In genomic region chr1:132353389-132353788, GRCm38 (mm10) we compare ENCODE assay signal across 22 mouse cellular contexts. TPM values are rescaled to one million over a fixed set of nuclear protein-coding genes. Genes with fewer than 3 reads are reported as not detected.
DNase-seq lines count a peak whose midpoint lies in the region; ATAC-seq and TF ChIP-seq lines count a peak whose summit lies in the region.
"Had no signal": no experiment of that assay in that cellular context is flagged by ENCODE, and none has a peak within 500 bp of the region (broad histone marks: within the 10 kb centered on the region; RNA-seq: fewer than 3 reads in every experiment).

No protein-coding gene starts in this region.

- H3K4me2 ChIP-seq in stomach, embryonic 16.5 days (ENCODE audit: low read depth, low read length): no peak overlapping the region
- H3K4me2 ChIP-seq: forebrain, embryonic 12.5 days; limb, embryonic 15.5 days; neural tube, embryonic 15.5 days had no signal

- no peaks in the 10 kb centered on the region for H3K9me3 ChIP-seq in stomach, embryonic 16.5 days (replicated peaks; ENCODE audit: control insufficient read depth, low read length)
- H3K9me3 ChIP-seq: limb, embryonic 15.5 days; neural tube, embryonic 15.5 days had no signal

- CTCF ChIA-PET in Patski (lab: Charles Lee): interaction anchor here (1.7 to 6.9 kb wide), 5 partner anchors 16 to 40 kb away, joined by 5 to 112 read pairs (median 32); partner anchors contain the start of gene Nuak2

- ATAC-seq in Patski: peak; percentile 31
- ATAC-seq in stomach, embryonic 16.5 days (ENCODE audit: insufficient read depth, low FRiP score): peak; percentile 45; the same call in 1 of the 2 replicates

- H3K4me3 ChIP-seq in stomach, embryonic 16.5 days (replicated peaks; ENCODE audit: low read length): no peak overlapping the region
- H3K4me3 ChIP-seq: forebrain, embryonic 12.5 days; limb, embryonic 15.5 days; neural tube, embryonic 15.5 days had no signal

- H3K36me3 ChIP-seq in stomach, embryonic 16.5 days (ENCODE audit: control insufficient read depth, insufficient read depth, low read length): no peaks in the 10 kb centered on the region

- no peak overlapping the region for H3K9ac ChIP-seq in stomach, embryonic 16.5 days (ENCODE audit: low read length)
- H3K9ac ChIP-seq: forebrain, embryonic 12.5 days; limb, embryonic 15.5 days; neural tube, embryonic 15.5 days had no signal

- H3K27me3 ChIP-seq in Patski: no peaks in the 10 kb centered on the region
- H3K27me3 ChIP-seq in stomach, embryonic 16.5 days (ENCODE audit: control insufficient read depth, insufficient read depth, low read length): no peaks in the 10 kb centered on the region
- H3K27me3 ChIP-seq: forebrain, embryonic 12.5 days; limb, embryonic 15.5 days; neural tube, embryonic 15.5 days had no signal

- in situ Hi-C loops in Patski (cut with MboI; ENCODE audit: low pct_unique_long_range_greater_than_20kb): loop anchor here (5.0 kb wide), 1 partner anchor 41 kb away; no protein-coding TSS in a partner anchor

- no peaks in the 10 kb centered on the region for H3K4me1 ChIP-seq in stomach, embryonic 16.5 days (ENCODE audit: control insufficient read depth, insufficient read depth, low read length)

- POLR2A ChIA-PET in Patski (lab: Charles Lee): interaction anchor here (1.8 to 6.6 kb wide), 5 partner anchors 19 to 61 kb away, joined by 5 to 83 read pairs (median 46); partner anchors contain the start of gene Nuak2

- intact Hi-C loops in heart, postnatal 25 days (cut with DNase I): loop anchor here (10.0 kb wide), 1 partner anchor 119 kb away; no protein-coding TSS in a partner anchor

- no peak for TF ChIP-seq CTCF in Patski (IDR thresholded peaks at IDR 0.05)

- 49% methylated on average over 5 of the region's 5 CpGs for WGBS in stomach, embryonic 16.5 days

- DNase-seq in kidney, adult 18-20 months: peak; percentile 25
- DNase-seq in kidney, postnatal 25 days: no peak
- peak; percentile 62 for DNase-seq in urinary bladder, postnatal 14 days (ENCODE audit: low spot score)
- DNase-seq in urinary bladder, postnatal 25 days (ENCODE audit: low spot score): no peak
- no peak for DNase-seq in Patski (ENCODE audit: low read depth, low spot score)
- DNase-seq in layer of hippocampus, adult 8-10 months (ENCODE audit: low spot score in 2 of 2): no peak
- no peak for DNase-seq in heart, postnatal 25 days (ENCODE audit: low spot score)
- DNase-seq: cerebellum, adult 2 months; gastrocnemius, postnatal 10 days; heart, adult 11 months; layer of hippocampus, postnatal 36 days; midbrain, embryonic 14.5 days; right cerebral cortex, postnatal 25 days; thymus, adult 2 months had no signal

- peak overlapping the region; percentile 7; the same call in 1 of the 2 replicates for H3K27ac ChIP-seq in stomach, embryonic 16.5 days (ENCODE audit: low read length)
- H3K27ac ChIP-seq: forebrain, embryonic 12.5 days; limb, embryonic 15.5 days; neural tube, embryonic 15.5 days had no signal

RNA-seq across cellular contexts. Expression of gene Nuak2, which starts 37.5 kb away (rescaled TPM):
- 110 TPM for polyA plus RNA-seq in Patski (2021)
- polyA plus RNA-seq in stomach, embryonic 16.5 days (2015; fragmentation: Nextera tagmentation; extraction: Ambion mirVana): 6.8 and 6.9 TPM in 2 replicates
- 1 to 10 TPM; 1.2 to 2.0 (median 1.9) TPM for total RNA-seq in layer of hippocampus, adult 8-10 months (2022)
- total RNA-seq in heart, postnatal 25 days (2021): 1 to 10 TPM; 4.1 to 4.3 TPM
- polyA plus RNA-seq: G1E had no signal

RNA-seq across cellular contexts. Expression of gene Tmcc2, which starts 37.7 kb away (rescaled TPM):
- 12.2 TPM for polyA plus RNA-seq in Patski (2021)
- polyA plus RNA-seq in stomach, embryonic 16.5 days (2015; fragmentation: Nextera tagmentation; extraction: Ambion mirVana): 25.5 and 28.3 TPM in 2 replicates
- total RNA-seq in layer of hippocampus, adult 8-10 months (2022): 100 to 1,000 TPM; 201 to 235 (median 218) TPM
- 10 to 100 TPM; 17.0 to 18.5 TPM for total RNA-seq in heart, postnatal 25 days (2021)

RNA-seq across cellular contexts. Expression of gene Klhdc8a, which starts 55.0 kb away (rescaled TPM):
- polyA plus RNA-seq in Patski (2021): 141 TPM
- 0.09 and 0.18 TPM in 2 replicates for polyA plus RNA-seq in stomach, embryonic 16.5 days (2015; fragmentation: Nextera tagmentation; extraction: Ambion mirVana)
- total RNA-seq in layer of hippocampus, adult 8-10 months (2022): 1 to 10 TPM; 5.1 to 6.2 (median 5.7) TPM
- total RNA-seq in heart, postnatal 25 days (2021): 10 to 100 TPM; 22.3 to 28.8 TPM
- total RNA-seq: hematopoietic stem cell, adult 5-6 weeks; megakaryocyte progenitor cell, adult 5-6 weeks had no signal
- polyA plus RNA-seq: G1E; stomach, embryonic 14.5 days had no signal

Comparison
In these comparisons a context has a peak if more than half of its experiments do, and no peak if none do; other contexts are left out.
1. DNase-seq: peak in kidney, adult 18-20 months (single experiment) and urinary bladder, postnatal 14 days (single experiment); none in kidney, postnatal 25 days (0 of 2), urinary bladder, postnatal 25 days (single experiment), Patski (single experiment), layer of hippocampus, adult 8-10 months (0 of 2) and heart, postnatal 25 days (single experiment).
2. RNA of gene Tmcc2, which starts 37.7 kb away (total RNA-seq): 201 to 235 TPM in layer of hippocampus, adult 8-10 months; 17.0 to 18.5 TPM in heart, postnatal 25 days; every median in the first group is over 10 times any median in the second.